Mouse (Mus musculus) heart, postnatal 4 days (tissue): ENCODE results near the gene Rab11b. TPM values are rescaled to one million over a fixed set of nuclear protein-coding genes. Genes with fewer than 3 reads are reported as not detected.
A peak's percentile ranks its signal among the peaks of the same experiment; 100 is the strongest.
"Not testable (repeated sequence)": the region's sequence is repeated elsewhere in the genome, so short reads cannot be mapped to it uniquely, and the experiment has no call there.

Experiments used
- DNase-seq: peaks from one replicate; pipeline ENCODE4 v3.0.0; 2021
- total RNA-seq, 2 experiments: library from RNA; stranded (reverse); gene quantifications; 2 replicates each; pipeline ENCODE4 v1.2.3; 2021

The Rab11b gene
- total RNA-seq, 2 experiments from 2014 or later, result 333 to 343 TPM

DNA sequence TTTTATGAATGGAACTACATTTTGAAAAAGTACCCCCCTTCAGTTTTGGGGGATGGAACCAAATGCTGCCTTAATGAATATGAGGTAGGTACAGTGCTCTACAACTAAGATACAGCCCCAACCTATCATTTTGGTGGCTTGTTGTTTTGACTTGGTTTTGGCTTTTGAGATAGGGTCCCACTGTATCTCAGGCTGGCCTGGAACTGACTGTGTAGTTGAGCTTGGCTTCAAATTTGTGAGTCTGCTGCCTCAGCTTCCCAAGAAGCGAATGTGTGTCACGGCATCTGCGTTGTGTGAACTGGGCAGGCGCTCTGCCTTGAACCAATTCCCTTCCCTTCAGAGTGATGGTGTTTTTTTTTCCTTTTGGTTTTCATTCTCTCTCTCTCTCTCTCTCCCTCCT, 11.3 kb upstream of the Rab11b start:
- no peak for DNase-seq

DNA sequence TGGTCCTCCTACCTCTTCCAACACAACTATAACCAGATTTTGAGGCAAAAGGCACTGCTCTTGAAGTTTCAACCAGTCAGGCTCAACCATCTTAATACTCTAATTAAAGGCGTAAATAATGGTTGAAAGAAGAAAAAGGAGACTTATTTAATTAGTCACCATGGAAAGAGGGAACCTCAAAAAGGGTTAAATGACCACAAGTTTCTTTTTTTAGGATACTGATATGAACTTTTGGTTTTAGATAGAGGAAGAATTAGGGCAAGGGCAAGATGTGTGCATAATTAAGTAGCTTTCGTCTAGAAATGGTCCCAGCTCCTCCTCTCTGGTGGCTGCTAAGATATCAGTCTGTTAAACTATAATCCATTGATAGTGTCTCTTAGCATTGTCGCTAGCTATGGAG, 6.1 kb upstream of the Rab11b start:
- no peak for DNase-seq

DNA sequence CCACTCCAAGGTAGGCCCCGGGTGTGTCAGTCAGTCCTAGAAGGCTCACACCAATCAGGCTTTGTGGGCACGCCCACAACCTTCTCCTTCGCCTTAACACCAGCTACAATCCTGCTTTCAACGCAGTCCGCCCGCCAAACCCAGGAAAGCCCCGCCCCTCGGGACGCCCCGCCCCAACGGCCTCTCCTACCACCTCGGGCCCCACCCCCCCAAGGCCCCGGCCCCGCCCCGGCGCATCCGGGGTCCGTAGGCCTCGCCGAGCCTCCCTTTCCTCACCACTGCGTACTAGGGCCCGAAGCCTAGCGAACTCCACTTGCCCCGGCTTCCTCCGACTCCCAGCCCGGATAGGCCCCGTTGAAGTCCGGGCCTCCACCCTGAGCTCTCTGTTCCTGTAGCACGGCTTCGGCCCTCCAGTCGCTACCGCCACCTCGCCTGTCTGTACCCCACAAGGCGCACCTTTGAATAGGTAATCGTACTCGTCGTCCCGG, 519 bp downstream of the Rab11b start:
- DNase-seq, result peak; percentile 98

DNA sequence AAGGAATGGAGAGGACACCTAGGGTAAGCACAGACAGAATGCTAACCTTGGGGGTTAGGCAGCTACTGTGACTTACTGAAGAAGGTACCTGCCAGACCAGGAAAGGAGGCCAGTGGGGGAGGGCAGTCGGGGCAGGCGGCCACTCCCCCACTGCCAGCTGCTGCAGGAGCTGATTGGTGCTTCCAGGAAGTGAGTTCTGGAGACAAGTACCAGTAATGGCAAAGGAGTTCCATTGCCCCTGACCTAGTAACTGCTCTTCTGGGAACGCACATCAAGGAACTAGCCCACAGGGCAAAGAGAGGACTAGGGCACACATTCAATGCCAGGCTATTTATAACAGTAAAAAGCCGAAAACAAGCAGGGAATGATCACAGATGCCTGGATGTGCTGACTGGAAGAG, 3.1 kb downstream of the Rab11b start:
- DNase-seq, result no peak

DNA sequence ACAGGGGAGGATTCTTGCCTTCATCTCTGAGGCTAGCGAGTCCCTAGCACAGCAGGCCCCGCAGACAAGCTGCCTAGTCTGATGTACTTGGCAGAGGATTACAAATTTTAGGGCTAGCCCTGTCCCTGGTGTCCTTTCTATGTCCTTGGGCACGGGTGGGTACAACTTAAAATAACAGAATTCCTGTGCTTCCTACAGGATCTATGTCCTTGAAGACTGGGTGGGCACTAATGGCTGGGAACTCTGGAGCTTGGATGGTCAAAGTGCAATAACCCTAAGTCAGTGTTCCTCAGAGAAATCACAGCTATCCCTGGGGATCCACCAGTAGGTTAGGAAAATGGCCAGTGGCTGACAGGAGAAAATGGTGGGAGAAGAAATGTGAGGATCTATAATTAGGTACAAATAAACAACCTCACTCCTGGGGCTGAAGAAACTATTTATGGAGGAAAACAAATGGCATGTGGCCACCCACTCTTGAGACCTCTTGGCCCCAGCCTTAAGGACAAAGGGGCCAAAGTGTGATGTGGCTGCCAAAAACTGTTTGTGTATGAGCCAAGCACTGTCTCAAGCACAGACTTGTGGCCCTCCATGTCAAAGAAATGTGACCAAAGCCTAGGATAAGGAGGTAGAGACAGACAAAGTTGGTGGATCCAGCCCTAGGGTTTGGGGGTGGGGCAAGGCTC, 4.1 kb downstream of the Rab11b start:
- no peak for DNase-seq

GRCm38 (mm10) chr17:33755418-33756107, 4.8 kb downstream of the Rab11b start:
- no peak for DNase-seq

- no peak for DNase-seq
These were observed 5.7 kb downstream of the Rab11b start for GRCm38 (mm10) chr17:33754656-33755055.

DNA sequence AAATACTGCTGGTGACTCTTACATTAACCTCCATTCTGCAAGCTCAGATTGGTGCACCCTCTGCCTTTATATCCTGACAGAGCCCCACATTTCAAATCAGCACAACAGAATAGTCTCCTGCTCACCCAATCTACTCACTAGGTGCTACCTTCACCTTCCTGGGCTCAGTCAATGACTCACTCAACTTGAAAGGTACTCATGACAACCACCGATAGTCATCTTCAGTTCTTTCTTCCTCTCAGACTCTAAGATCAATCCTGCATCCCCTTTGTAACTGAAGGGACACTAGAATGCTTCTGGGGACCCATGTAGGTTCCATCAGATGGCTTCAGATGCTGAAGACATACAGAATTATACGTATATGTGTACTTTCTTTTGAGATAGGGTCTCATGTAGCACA, 8.0 kb downstream of the Rab11b start:
- no peak for DNase-seq

- no peak for DNase-seq
These were observed 9.1 kb downstream of the Rab11b start for GRCm38 (mm10) chr17:33751181-33751580.

- no peak for DNase-seq
These were observed 10.9 kb downstream of the Rab11b start for GRCm38 (mm10) chr17:33749451-33749850.

GRCm38 (mm10) chr17:33746011-33746410, 14.3 kb downstream of the Rab11b start:
- DNase-seq, result peak; percentile 72

DNA sequence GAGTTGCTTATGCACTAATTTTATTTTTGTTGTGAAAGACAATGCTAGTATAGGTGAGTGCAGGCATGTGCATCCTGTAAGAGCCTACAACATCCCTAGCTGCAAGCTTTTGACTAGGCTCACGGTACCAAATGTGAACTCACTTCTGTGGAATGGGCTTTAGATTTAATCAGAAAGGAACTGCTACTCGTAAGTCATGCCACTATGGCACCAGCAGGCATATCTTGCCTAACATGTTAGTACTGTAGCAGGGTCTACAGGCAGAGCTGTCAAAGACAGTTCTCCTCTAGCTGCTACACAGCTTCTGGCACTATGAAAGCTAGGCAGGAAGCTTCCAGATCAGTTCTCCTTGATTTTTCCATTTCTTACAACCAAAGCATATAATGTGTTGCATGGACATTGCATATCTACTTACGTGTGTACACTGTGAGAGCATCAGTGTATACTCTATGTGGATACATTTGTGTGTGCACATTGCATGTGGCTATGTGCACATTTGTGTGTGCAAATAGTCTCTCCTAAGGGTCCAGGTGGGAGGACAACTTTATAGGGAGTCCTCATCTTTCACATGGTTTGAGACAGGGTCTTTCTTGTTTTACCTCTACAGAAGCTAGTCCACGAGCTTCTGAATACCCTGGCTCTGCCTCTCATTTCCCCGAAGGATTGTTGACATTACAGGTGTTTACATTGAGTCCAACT, 15.5 kb downstream of the Rab11b start:
- DNase-seq, result no peak

DNA sequence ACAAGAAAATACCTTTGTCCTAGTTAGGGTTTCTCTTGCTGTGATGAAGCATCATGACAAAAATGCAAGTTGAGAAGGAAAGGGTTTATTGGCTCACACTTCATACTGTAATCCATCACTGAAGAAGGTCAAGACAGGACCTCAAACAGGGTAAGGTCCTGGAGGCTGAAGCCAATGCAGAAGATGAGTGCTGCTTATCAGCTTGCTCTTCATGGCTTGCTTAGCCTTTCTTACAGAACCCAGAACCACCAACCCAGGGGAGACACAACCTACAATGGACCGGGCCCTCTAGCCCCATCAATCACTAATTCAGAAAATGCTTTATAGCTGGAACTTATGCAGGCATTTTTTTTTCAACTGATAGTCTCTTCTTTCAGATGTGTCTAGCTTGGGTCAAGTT, 17.9 kb downstream of the Rab11b start:
- DNase-seq, result no peak

DNA sequence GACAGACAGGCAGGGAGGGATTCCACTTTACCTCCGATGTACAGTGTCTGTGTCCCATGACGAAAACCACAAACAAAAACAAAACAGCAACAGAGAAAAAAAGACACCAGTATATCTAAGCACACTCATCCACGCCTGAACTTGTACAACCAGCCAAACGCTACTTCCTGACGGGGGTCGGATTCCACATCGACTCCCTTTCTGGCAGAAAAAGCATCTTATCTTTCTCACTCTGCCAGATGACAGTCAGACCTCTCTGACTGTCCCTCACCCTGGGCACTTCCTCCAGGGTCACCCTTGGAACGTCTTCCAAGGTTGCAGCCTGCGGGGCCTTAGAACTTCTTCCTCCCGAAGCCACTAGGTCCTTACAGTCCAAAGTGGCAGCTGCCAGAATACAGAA, 26.8 kb downstream of the Rab11b start:
- not testable (repeated sequence) for DNase-seq

GRCm38 (mm10) chr17:33732556-33733083, 27.7 kb downstream of the Rab11b start:
- peak; percentile 6 for DNase-seq

- no peak for DNase-seq
These were observed 31.1 kb downstream of the Rab11b start for GRCm38 (mm10) chr17:33729215-33729614.

DNA sequence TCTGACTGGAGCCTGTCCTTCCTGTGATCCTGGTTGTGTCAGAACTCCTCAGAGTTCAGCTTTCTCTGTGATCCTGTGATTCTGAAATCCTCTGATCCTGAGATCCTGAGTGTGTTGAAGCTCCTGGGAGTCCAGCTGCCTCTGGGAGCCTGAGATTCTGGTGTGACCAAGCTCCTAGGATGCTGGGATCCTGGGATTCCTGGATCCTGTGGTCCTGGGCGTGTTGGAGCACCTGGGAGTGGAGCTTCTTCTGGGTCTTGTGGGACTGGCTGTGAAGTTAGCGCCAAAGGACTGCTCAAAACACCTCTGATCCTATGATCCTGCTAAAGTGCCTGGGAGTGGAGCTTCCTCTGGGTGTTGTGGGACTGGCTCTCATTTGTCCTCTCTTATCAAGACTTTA, 31.9 kb downstream of the Rab11b start:
- DNase-seq, result no peak

- DNase-seq, result no peak
These were observed 40.5 kb downstream of the Rab11b start for GRCm38 (mm10) chr17:33719736-33720378.

DNA sequence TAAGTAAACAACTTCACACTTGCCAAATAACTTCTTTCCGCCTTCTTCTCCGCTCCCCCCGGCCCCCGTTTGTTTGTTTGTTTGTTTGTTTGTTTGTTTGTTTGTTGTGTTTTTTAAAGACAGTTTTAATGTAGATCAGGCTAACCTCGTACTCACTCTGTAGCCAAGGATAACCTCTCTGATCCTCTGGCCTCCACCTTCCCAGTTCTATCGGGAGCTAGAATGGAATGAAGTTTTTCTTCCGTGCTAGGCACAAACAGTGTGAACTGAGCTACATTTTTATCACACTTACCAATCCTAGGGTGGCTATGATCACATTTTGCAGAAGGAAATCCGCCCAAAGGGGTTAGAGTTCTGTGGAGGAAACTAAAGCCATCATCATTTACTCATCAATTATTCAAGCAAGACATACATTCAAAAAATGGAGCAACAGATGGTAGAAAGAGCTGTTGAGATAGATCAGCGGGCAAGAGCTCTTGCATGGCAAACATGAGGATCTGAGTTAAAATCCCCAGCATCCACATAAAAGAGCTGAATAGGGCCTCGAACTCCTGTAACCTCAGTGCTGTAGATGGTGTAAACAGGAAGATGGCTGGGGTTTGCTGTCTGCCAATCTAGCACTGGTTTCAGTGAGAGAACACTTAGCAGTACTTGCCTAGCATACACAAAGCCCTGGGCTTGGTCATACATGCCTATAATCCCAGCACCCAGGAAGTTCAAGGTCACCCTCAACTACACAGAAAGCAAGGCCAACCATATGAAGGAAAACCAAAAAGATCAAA, 41.2 kb downstream of the Rab11b start:
- no peak for DNase-seq

DNA sequence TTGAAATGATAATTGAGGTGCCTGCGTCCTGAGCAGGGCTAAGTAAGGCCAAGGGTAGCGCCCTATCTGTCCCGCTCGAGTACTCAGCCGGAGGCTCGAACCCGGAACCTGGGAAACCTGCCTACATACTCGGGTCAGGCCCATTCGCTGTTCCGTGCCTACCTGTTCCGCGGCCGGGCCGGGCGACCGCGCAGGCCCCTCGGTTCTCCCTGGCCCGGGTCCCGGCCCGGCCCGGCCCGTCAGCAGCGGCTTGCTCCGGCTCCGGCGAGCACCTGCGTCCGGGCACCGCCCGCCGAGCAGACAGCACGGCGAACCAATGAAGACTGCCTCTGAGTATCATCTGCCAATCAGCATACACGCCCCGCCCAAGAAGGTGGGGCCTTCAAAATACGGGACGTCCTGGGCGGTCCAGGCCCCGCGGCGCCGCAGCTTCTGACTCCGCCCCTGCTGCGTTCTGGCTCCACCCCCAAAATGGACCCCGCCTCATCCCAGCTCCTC, 41.9 kb downstream of the Rab11b start, which contains the start of gene March2:
Gene March2, minus strand, starts transcription at position 287 of the 498 bp plus-strand sequence.
- peak; percentile 99 for DNase-seq

- no peak for DNase-seq
These were observed 42.3 kb downstream of the Rab11b start for GRCm38 (mm10) chr17:33717982-33718381.

- DNase-seq, result no peak
These were observed 43.1 kb downstream of the Rab11b start for GRCm38 (mm10) chr17:33717246-33717645.
